Mouse (Mus musculus) midbrain, postnatal 0 days (tissue): ENCODE data around the gene Poc1a. TPM values are rescaled to one million over a fixed set of nuclear protein-coding genes. Genes with fewer than 3 reads are reported as not detected.

Source experiments
- ATAC-seq: fragments of 200-750 bp; cut with Nextera tagmentation; 2 replicates; pipeline ENCODE4 v1.8.0; 2017; ENCODE audit warnings: moderate number of reproducible peaks, mild to moderate bottlenecking, moderate TSS enrichment, moderate library complexity; ENCODE audit not compliant: low FRiP score
- DNase-seq: peaks from one replicate; pipeline ENCODE4 v3.0.0-alpha.2; 2015; ENCODE audit warnings: low spot score
- H3K27ac ChIP-seq: fragments of 300-500 bp; sonication (generic); 2 replicates; pipeline ENCODE4 v1.5.1; 2014; ENCODE audit warnings: low read depth, mild to moderate bottlenecking, low read length, mixed read lengths
- H3K27me3 ChIP-seq: fragments of 300-500 bp; sonication (generic); 2 replicates; pipeline ENCODE4 v1.6.1; 2014; ENCODE audit warnings: low read length, control low read depth, mixed read lengths; ENCODE audit not compliant: insufficient read depth
- H3K36me3 ChIP-seq: fragments of 300-500 bp; sonication (generic); 2 replicates; pipeline ENCODE4 v1.6.1; 2014; ENCODE audit warnings: low read length, control low read depth, mixed read lengths; ENCODE audit not compliant: insufficient read depth
- H3K4me1 ChIP-seq: fragments of 300-500 bp; sonication (generic); 2 replicates; pipeline ENCODE4 v1.6.1; 2014; ENCODE audit warnings: mild to moderate bottlenecking, control low read depth, antibody characterized with exemption, low read length, mixed read lengths; ENCODE audit not compliant: insufficient read depth
- H3K4me2 ChIP-seq: fragments of 300-500 bp; sonication (generic); 2 replicates; pipeline ENCODE4 v1.6.1; 2014; ENCODE audit warnings: low read depth, mild to moderate bottlenecking, low read length, mixed read lengths; ENCODE audit not compliant: poor library complexity, severe bottlenecking
- H3K4me3 ChIP-seq: fragments of 300-500 bp; sonication (generic); 2 replicates; pipeline ENCODE4 v1.5.1; 2014; ENCODE audit warnings: low read depth, mild to moderate bottlenecking, low read length, moderate library complexity
- H3K9ac ChIP-seq: fragments of 300-500 bp; sonication (generic); replicated peaks from 2 replicates; pipeline ENCODE4 v1.6.1; 2014; ENCODE audit warnings: mild to moderate bottlenecking, low read length, moderate library complexity, mixed read lengths; ENCODE audit not compliant: poor library complexity, severe bottlenecking
- H3K9me3 ChIP-seq: fragments of 300-500 bp; sonication (generic); 2 replicates; pipeline ENCODE4 v1.6.1; 2016; ENCODE audit warnings: low read length, control low read depth
- CTCF ChIP-seq: IDR thresholded peaks from 2 replicates; pipeline ENCODE4 v1.5.1; 2016; ENCODE audit warnings: antibody characterized with exemption, mild to moderate bottlenecking
- WGBS: fragments of 180-500 bp; shearing (Covaris S2); extraction: QIAGEN DNeasy Blood & Tissue Kit; methylation state at CpG from one replicate; pipeline ENCODE4 v1.1.7; 2014; 5-methylcytosine and 5-hydroxymethylcytosine counted together
- polyA plus RNA-seq: library from polyadenylated mRNA; unstranded; fragments of >200 nt; fragmentation: Nextera tagmentation; extraction: Ambion mirVana; gene quantifications from 2 replicates; pipeline ENCODE4 v1.2.1, GENCODE M21; 2015
- total RNA-seq: library from RNA; depleted of rRNA; stranded (reverse); fragments of >200 nt; gene quantifications from 2 replicates; pipeline ENCODE4 v1.2.3, GENCODE M21; 2014

Gene Poc1a
- total and polyA plus RNA-seq, 2 experiments from 2014 or later = 6.5 to 9.8 TPM

GRCm38 (mm10) chr9:106308151-106308550 is 27.3 kb downstream of the Poc1a start:
- H3K36me3 ChIP-seq = no peaks in the 10 kb centered on the region
- 93% methylated on average over 5 of the region's 5 CpGs for WGBS
- H3K27me3 ChIP-seq = no peaks in the 10 kb centered on the region
- H3K9ac ChIP-seq = no peak overlapping the region
- no peaks in the 10 kb centered on the region for H3K9me3 ChIP-seq
- ATAC-seq (no peak), DNase-seq (no peak)
- no peak overlapping the region for H3K27ac ChIP-seq
- no peak overlapping the region for H3K4me2 ChIP-seq
- no peak for TF ChIP-seq CTCF
- no peaks in the 10 kb centered on the region for H3K4me1 ChIP-seq
- H3K4me3 ChIP-seq = no peak overlapping the region

GRCm38 (mm10) chr9:106308555-106308954 is 27.7 kb downstream of the Poc1a start:
- Histone ChIP-seq H3K27me3 (no peaks in the 10 kb centered on the region), H3K4me2 (no peak overlapping the region), H3K9ac (no peak overlapping the region; the same call in 1 of the 2 replicates), H3K4me3 (no peak overlapping the region), H3K4me1 (no peaks in the 10 kb centered on the region), H3K36me3 (no peaks in the 10 kb centered on the region), H3K27ac (no peak overlapping the region), H3K9me3 (no peaks in the 10 kb centered on the region)
- ATAC-seq (no peak), DNase-seq (no peak)
- no peak for TF ChIP-seq CTCF
- WGBS = 86% methylated on average over 2 of the region's 2 CpGs

- no peak for TF ChIP-seq CTCF
- H3K9ac ChIP-seq = no peak overlapping the region; the same call in 1 of the 2 replicates
- no peaks in the 10 kb centered on the region for H3K4me1 ChIP-seq
- H3K4me2 ChIP-seq = no peak overlapping the region
- 89% methylated on average over 5 of the region's 5 CpGs for WGBS
- H3K36me3 ChIP-seq = no peaks in the 10 kb centered on the region
- no peak overlapping the region for H3K27ac ChIP-seq
- DNase-seq (no peak), ATAC-seq (no peak)
- H3K4me3 ChIP-seq = no peak overlapping the region
- no peaks in the 10 kb centered on the region for H3K27me3 ChIP-seq
- no peaks in the 10 kb centered on the region for H3K9me3 ChIP-seq
Measured at GRCm38 (mm10) chr9:106308983-106309382, 28.1 kb downstream of the Poc1a start.

GRCm38 (mm10) chr9:106309859-106310258 is 29.0 kb downstream of the Poc1a start:
- Histone ChIP-seq H3K4me1 (no peaks in the 10 kb centered on the region), H3K36me3 (no peaks in the 10 kb centered on the region), H3K27ac (no peak overlapping the region), H3K9me3 (no peaks in the 10 kb centered on the region), H3K4me3 (no peak overlapping the region), H3K9ac (no peak overlapping the region), H3K4me2 (no peak overlapping the region), H3K27me3 (no peaks in the 10 kb centered on the region)
- DNase-seq = no peak
- no peak for ATAC-seq
- 83% methylated on average over 3 of the region's 3 CpGs for WGBS
- TF ChIP-seq CTCF = no peak

- H3K27me3 ChIP-seq = no peaks in the 10 kb centered on the region
- ATAC-seq (no peak), DNase-seq (no peak)
- WGBS = 70% methylated on average over 10 of the region's 10 CpGs
- no peaks in the 10 kb centered on the region for H3K9me3 ChIP-seq
- H3K27ac ChIP-seq = no peak overlapping the region
- TF ChIP-seq CTCF = no peak
- no peak overlapping the region for H3K4me2 ChIP-seq
- no peak overlapping the region for H3K9ac ChIP-seq
- H3K4me1 ChIP-seq = no peaks in the 10 kb centered on the region
- no peak overlapping the region for H3K4me3 ChIP-seq
- no peaks in the 10 kb centered on the region for H3K36me3 ChIP-seq
Measured at GRCm38 (mm10) chr9:106311625-106312191, 30.8 kb downstream of the Poc1a start.

GRCm38 (mm10) chr9:106312950-106313360 is 32.1 kb downstream of the Poc1a start:
- Histone ChIP-seq H3K27ac (no peak overlapping the region), H3K4me3 (no peak overlapping the region)
- TF ChIP-seq CTCF = no peak

More at GRCm38 (mm10) chr9:106312950-106313360, 32.1 kb downstream of the Poc1a start:
- H3K4me2 ChIP-seq = no peak overlapping the region
- H3K4me1 ChIP-seq = peaks cover 3% of the 10 kb centered on the region; the same call in 1 of the 2 replicates
- 95% methylated on average over 7 of the region's 7 CpGs for WGBS
- H3K9me3 ChIP-seq = no peaks in the 10 kb centered on the region
- no peaks in the 10 kb centered on the region for H3K36me3 ChIP-seq
- DNase-seq (no peak), ATAC-seq (no peak)
- H3K9ac ChIP-seq = no peak overlapping the region
- no peaks in the 10 kb centered on the region for H3K27me3 ChIP-seq
